Mouse (Mus musculus): ENCODE measurements at regions not wholly inside any gene's neighbourhood (a gene's known extent, or its start where the extent isn't known, plus 50 kb on each side); places are given as distances from the start of the nearest gene placed in this dataset.

- DNase-seq: no peak
These were observed 366.6 kb upstream of the Kif18a start for GRCm38 (mm10) chr2:108913967-108914366.

- no peak for DNase-seq
These were observed 361.0 kb upstream of the Kif18a start for GRCm38 (mm10) chr2:108919500-108920045.

DNA sequence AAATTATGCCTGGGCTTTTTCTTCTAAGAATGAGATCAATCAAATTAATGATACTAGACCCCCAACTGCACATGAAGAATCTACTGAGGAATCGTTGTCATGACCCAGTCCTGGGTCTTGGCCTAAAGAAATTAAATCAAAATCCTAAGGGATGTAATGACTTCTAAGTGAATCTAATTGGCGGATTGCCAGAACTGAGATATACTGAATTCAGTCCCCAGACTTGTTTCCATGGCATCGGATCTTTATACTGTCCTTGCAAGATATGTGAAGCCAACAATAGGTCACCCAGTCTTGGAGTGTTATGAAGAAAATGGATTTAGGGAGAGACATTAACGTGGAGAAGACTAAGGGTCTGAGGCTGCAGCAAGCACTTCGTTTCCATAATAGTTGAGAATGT lies 360.4 kb upstream of the Kif18a start:
- no peak for DNase-seq

- DNase-seq: no peak
These were observed 344.4 kb upstream of the Kif18a start for GRCm38 (mm10) chr2:108935981-108936762.

- DNase-seq: no peak
These were observed 299.6 kb upstream of the Kif18a start for GRCm38 (mm10) chr2:108980921-108981320.

- DNase-seq: no peak
These were observed 264.3 kb upstream of the Kif18a start for GRCm38 (mm10) chr2:109016223-109016622.

- DNase-seq: no peak
These were observed 263.4 kb upstream of the Kif18a start for GRCm38 (mm10) chr2:109017018-109017707.

DNA sequence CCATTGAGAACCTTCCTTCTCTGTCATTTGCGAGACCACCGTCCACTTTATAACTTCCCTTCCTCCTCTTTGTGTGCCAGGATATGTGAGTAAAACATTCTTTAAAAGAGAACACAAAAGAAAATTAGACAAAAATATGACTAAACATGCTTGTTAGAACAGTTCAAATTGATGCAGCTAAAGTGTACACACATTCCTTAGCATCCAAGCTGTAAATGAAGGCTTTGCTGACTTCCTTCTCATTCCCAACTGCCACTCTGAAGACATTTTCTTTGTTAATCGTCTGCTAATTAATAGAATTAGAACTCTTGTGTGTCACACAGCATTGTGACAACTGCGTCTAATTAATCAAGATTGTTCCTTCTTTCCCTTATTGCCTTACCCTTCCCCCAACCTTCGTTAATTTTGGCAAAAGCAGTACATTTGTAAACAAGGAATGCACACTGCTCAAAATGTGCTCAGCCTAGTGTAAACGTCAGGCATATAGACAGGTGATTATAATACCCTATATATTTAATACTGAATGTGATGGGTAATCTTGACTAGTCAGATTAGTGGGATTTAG lies 242.3 kb upstream of the Kif18a start:
- DNase-seq: no peak

Data from lung, adult 18-20 months (tissue).